Mouse (Mus musculus) heart, postnatal 10 days (tissue): ENCODE results near the gene Anks1b. TPM values are rescaled to one million over a fixed set of nuclear protein-coding genes. Genes with fewer than 3 reads are reported as not detected.

Experiments
- DNase-seq, 2 experiments: peaks; one replicate each; pipeline ENCODE4 v3.0.0; 2021
- intact Hi-C: fragments of 180-260 bp; cut with DNase I; formaldehyde crosslinking; loops from one replicate; pipeline ENCODE4 v1.15.1; 2025
- total RNA-seq, 2 experiments: library from RNA; stranded (reverse); gene quantifications; 2 replicates each; pipeline ENCODE4 v1.2.3; 2021

Anks1b gene
- total RNA-seq, 2 experiments from 2014 or later, result 0.19 to 0.25 TPM

GRCm38 (mm10) chr10:90708822-90709601 lies 835.7 kb downstream of the Anks1b start:
- intact Hi-C loops, result no loop called here
- DNase-seq, result no peak

GRCm38 (mm10) chr10:90709602-90709931 lies 836.3 kb downstream of the Anks1b start:
- intact Hi-C loops, result no loop called here
- no peak for DNase-seq

GRCm38 (mm10) chr10:90717961-90718360 lies 844.7 kb downstream of the Anks1b start:
- DNase-seq, result no peak
- intact Hi-C loops, result no loop called here

- DNase-seq, result no peak
- intact Hi-C loops, result no loop called here
Observed at GRCm38 (mm10) chr10:90718684-90719083, 845.4 kb downstream of the Anks1b start.

DNA sequence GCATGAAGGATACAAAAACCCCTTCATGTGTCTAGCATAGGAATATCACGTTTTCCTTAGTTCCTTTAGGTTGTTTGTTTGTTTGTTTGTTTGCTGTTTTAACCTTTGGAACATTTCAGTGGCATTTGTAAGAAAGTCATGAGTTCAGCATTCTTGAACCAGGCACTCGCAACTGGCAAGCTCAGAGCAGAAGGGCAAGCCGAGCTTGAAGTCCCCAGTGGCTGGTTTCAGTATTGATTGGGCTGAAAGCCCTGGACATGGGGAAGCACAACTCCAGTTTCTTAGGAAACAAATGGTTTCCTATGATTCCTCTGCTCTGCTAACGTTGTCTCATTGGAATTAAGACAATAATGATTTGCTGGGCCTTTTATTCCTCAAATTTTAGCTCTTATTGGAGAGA lies 846.7 kb downstream of the Anks1b start:
- intact Hi-C loops, result loop anchor here (10.0 kb wide), 1 partner anchor 515 kb away; no protein-coding TSS in a partner anchor

DNA sequence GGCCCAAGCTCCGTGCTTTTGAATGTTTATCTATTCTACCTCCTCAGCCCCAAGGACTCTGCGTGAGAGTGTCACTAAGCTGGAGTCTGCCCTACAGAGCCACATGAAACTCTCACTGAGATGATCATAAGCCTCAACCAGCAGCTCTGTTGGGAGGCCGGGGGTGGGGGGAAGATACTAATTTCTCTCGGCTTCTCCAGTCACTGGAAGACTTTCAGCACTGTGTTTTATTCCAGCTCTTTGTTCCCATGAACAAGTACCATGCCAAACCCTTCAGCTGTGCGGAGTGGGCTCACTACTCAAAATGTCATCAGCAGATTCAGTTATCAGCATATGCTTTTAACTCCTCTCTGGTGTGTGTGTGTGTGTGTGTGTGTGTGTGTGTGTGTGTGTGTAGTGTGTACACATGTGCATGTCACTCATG lies 849.8 kb downstream of the Anks1b start:
- intact Hi-C loops, result loop anchor here (10.0 kb wide), 1 partner anchor 512 kb away; no protein-coding TSS in a partner anchor

More for the DNA sequence above, 846.7 kb downstream of the Anks1b start:
- DNase-seq, result no peak

GRCm38 (mm10) chr10:90723941-90724341 lies 850.6 kb downstream of the Anks1b start:
- intact Hi-C loops, result loop anchor here (10.0 kb wide), 1 partner anchor 511 kb away; no protein-coding TSS in a partner anchor
- DNase-seq, result no peak

More for the DNA sequence above, 849.8 kb downstream of the Anks1b start:
- peak in 1 of 2 experiments; percentile 11 for DNase-seq

- intact Hi-C loops, result loop anchor here (5.0 to 10.0 kb wide), 2 partner anchors 417 to 510 kb away; no protein-coding TSS in a partner anchor
- DNase-seq, result no peak
Observed at GRCm38 (mm10) chr10:90724931-90725330, 851.6 kb downstream of the Anks1b start.

- intact Hi-C loops, result loop anchor here (5.0 to 10.0 kb wide), 2 partner anchors 414 to 506 kb away; no protein-coding TSS in a partner anchor
Observed at GRCm38 (mm10) chr10:90728401-90729358, 855.4 kb downstream of the Anks1b start.

DNA sequence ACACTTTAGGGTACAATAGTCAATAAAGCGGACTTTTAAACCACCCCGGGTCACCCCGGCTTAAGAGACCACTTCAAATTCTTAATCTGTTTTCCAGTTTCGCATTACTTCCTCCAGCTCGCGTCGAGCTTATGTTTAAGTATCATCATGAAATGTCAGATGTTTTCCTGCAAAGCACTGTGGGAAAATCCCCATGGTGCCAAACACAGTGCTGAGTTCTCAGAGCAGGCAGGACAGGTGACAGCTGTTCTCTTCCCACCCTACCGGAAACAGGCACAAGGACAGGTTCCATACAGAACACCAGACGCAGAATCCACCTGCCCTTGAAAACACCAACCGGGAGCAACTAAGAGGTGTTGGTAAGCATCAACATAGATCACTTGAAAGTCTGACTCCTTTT lies 856.2 kb downstream of the Anks1b start:
- intact Hi-C loops, result loop anchor here (5.0 to 10.0 kb wide), 2 partner anchors 413 to 505 kb away; no protein-coding TSS in a partner anchor
- DNase-seq, result no peak

More at GRCm38 (mm10) chr10:90728401-90729358, 855.4 kb downstream of the Anks1b start:
- DNase-seq, result peak; percentile 67 to 83

DNA sequence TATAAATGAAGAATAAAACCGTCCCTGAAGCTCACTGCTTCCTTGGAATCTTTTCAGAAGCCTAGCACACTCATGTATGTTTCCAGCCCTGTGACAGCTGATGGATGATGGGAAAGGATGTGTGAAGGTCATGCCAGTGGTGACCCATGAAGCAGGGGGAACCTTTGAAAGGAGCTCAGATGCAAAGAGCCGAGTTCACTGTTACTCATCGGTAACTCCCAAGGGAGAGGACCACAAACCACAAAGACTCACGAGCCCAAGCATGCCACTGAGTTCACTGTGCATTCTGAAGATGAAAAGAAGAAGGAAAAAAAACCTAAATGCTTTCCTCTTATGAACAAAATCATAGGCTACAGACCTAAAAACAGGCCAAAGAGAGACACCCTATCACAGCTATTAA lies 859.5 kb downstream of the Anks1b start:
- no peak for DNase-seq
- intact Hi-C loops, result no loop called here

- peak; percentile 19 to 59 for DNase-seq
- intact Hi-C loops, result no loop called here
Observed at GRCm38 (mm10) chr10:90733632-90734031, 860.3 kb downstream of the Anks1b start.

DNA sequence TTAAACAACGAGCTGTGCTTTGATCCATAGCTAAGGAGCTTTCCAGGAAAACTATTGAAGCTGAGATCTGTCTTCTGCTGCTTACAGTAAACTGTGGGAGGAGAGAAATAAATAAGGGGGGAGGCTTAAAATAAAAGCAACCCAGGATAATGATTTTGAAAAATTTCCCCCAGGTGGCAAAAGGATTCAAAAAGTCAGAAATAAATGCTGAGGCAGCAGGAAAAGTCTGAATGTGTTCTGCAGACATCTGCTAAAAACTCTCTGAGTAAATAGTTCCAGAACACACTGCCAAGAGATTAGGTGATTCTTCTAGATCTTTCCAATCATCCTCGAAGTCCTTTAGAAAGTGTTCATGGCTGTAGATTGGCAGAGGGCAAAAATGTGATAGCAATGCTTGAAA lies 865.2 kb downstream of the Anks1b start:
- no peak for DNase-seq
- intact Hi-C loops, result no loop called here

GRCm38 (mm10) chr10:90740956-90741355 lies 867.6 kb downstream of the Anks1b start:
- intact Hi-C loops, result no loop called here
- no peak for DNase-seq

GRCm38 (mm10) chr10:90751889-90752288 lies 878.6 kb downstream of the Anks1b start:
- no peak for DNase-seq
- intact Hi-C loops, result no loop called here

DNA sequence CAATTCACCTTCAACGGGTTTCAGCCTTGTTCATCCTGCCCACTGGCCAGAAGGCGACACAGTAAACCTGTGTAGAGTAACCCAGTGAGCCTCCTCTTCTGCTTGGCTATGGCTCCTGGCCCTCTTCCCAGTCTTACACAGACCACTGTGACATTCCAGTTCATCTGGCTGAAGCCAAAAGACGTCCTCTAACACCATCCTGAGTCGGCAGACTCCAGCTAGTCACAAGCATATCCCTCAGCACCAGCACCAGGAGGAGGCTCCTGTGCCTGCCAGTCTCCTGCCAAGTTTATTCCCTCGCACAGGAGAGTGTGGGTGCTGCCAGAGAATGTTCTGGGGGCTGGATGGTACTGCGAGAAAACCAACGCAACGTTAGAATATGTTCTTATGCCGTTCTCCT lies 879.8 kb downstream of the Anks1b start:
- peak; percentile 10 to 28 for DNase-seq
- intact Hi-C loops, result no loop called here

GRCm38 (mm10) chr10:90757773-90758172 lies 884.5 kb downstream of the Anks1b start:
- intact Hi-C loops, result no loop called here
- DNase-seq, result no peak

GRCm38 (mm10) chr10:90759929-90760328 lies 886.6 kb downstream of the Anks1b start:
- DNase-seq, result no peak
- intact Hi-C loops, result no loop called here

GRCm38 (mm10) chr10:90766261-90766660 lies 893.0 kb downstream of the Anks1b start:
- intact Hi-C loops, result no loop called here
- DNase-seq, result no peak

GRCm38 (mm10) chr10:90770403-90770955 lies 897.2 kb downstream of the Anks1b start:
- intact Hi-C loops, result no loop called here
- DNase-seq, result no peak

DNA sequence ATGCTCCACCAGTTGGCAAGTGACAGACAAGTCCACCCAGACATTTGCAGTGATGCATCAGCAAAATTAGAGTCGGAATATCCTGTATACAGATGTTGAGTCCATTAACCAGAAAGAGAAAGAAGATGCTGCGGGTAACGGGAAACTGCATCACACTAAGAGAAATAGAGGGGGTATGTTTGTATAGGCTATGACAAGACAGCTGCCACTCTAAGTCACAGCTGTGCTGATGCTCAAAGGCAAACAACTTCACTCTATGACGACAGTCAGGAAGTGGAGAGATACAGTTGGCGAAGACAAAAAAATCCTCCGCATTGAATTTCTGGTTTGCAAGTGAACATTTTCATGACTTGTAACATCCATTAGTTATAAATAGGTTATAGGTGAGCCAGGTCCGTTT lies 897.7 kb downstream of the Anks1b start:
- no peak for DNase-seq
- intact Hi-C loops, result no loop called here
